11 mouse cellular contexts compared by ENCODE assay signal in the genomic region with DNA sequence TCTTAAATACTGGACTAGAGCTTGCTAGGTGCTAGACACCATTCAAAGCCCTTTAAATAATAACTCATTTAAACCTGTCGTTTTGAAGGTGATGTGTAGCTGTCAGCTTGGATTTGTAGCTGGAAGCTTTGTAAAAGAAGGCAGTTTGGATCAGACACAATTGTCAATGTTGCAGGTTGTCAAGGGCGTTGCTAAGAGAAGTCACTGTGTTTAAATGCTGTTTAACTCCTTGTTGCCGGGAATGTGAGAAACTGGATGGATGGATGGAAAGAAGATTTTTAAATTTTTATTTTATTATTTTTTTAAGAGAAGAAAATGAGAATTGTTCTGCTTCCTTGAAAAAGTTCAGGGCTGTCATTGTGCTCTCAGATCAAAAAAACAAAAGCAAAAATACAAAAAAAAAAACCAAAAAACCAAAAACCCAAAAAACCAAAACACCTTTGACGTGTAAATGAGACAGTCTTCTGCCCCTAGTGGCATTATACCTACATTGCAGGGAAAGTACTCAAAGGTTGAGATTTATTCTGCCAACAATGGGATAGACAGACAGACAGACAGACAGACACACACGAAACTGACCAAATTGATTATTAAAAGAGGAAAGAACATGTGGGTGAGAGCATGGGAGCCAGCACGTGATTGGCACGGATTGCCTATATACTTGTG.
A peak's percentile ranks its signal among the peaks of the same experiment; 100 is the strongest.
DNase-seq lines count a peak whose midpoint lies in the region; ATAC-seq and TF ChIP-seq lines count a peak whose summit lies in the region.
"Had no signal": no experiment of that assay in that cellular context is flagged by ENCODE, and none has a peak within 500 bp of the region (broad histone marks: within the 10 kb centered on the region; RNA-seq: fewer than 3 reads in every experiment).

No protein-coding gene starts in this region.

- no peak overlapping the region for H3K27ac ChIP-seq in intestine, postnatal 0 days (ENCODE audit: low read depth, low read length)
- no peak overlapping the region for H3K27ac ChIP-seq in intestine, embryonic 16.5 days (ENCODE audit: low read length)
- peak overlapping the region; percentile 78 for H3K27ac ChIP-seq in forebrain, embryonic 14.5 days (ENCODE audit: low read depth, low read length)
- H3K27ac ChIP-seq: embryonic facial prominence, embryonic 13.5 days had no signal

- no peak for ATAC-seq in intestine, postnatal 0 days
- ATAC-seq in intestine, embryonic 16.5 days = no peak
- ATAC-seq in forebrain, embryonic 14.5 days = no peak; the same call in 1 of the 2 replicates

- no peaks in the 10 kb centered on the region for H3K27me3 ChIP-seq in intestine, postnatal 0 days (replicated peaks; ENCODE audit: control insufficient read depth, insufficient read depth, low read length)
- H3K27me3 ChIP-seq in intestine, embryonic 16.5 days (replicated peaks; ENCODE audit: control insufficient read depth, insufficient read depth, low read length) = no peaks in the 10 kb centered on the region
- H3K27me3 ChIP-seq in forebrain, embryonic 14.5 days (replicated peaks; ENCODE audit: control insufficient read depth, insufficient read depth, low read length) = no peaks in the 10 kb centered on the region
- no peaks in the 10 kb centered on the region for H3K27me3 ChIP-seq in splenic B cell, adult 2 months (ENCODE audit: control insufficient read depth, insufficient read depth, low read length, poor library complexity, severe bottlenecking)
- H3K27me3 ChIP-seq: embryonic facial prominence, embryonic 13.5 days had no signal

- TF ChIP-seq CTCF in intestine, postnatal 0 days (IDR thresholded peaks at IDR 0.05; ENCODE audit: low read depth) = peak; percentile 59

- H3K36me3 ChIP-seq in intestine, postnatal 0 days (ENCODE audit: control insufficient read depth, insufficient read depth) = no peaks in the 10 kb centered on the region
- no peaks in the 10 kb centered on the region for H3K36me3 ChIP-seq in intestine, embryonic 16.5 days (ENCODE audit: control insufficient read depth, insufficient read depth, low read length)
- H3K36me3 ChIP-seq in forebrain, embryonic 14.5 days (ENCODE audit: control insufficient read depth, insufficient read depth, low read length) = no peaks in the 10 kb centered on the region
- no peaks in the 10 kb centered on the region for H3K36me3 ChIP-seq in splenic B cell, adult 2 months (ENCODE audit: control insufficient read depth, insufficient read depth, low read length, poor library complexity, severe bottlenecking)
- H3K36me3 ChIP-seq: embryonic facial prominence, embryonic 13.5 days had no signal

- H3K9me3 ChIP-seq in intestine, postnatal 0 days (ENCODE audit: control insufficient read depth) = no peaks in the 10 kb centered on the region
- no peaks in the 10 kb centered on the region for H3K9me3 ChIP-seq in intestine, embryonic 16.5 days (ENCODE audit: control insufficient read depth, low read length)
- no peaks in the 10 kb centered on the region for H3K9me3 ChIP-seq in forebrain, embryonic 14.5 days (replicated peaks; ENCODE audit: control insufficient read depth, low read length)
- H3K9me3 ChIP-seq: embryonic facial prominence, embryonic 13.5 days had no signal

- no peak overlapping the region for H3K4me3 ChIP-seq in intestine, postnatal 0 days (ENCODE audit: low read depth, low read length)
- no peak overlapping the region for H3K4me3 ChIP-seq in intestine, embryonic 16.5 days (ENCODE audit: low read length)
- no peak overlapping the region for H3K4me3 ChIP-seq in forebrain, embryonic 14.5 days (ENCODE audit: low read depth, low read length)
- H3K4me3 ChIP-seq: embryonic facial prominence, embryonic 13.5 days had no signal

- H3K4me1 ChIP-seq in intestine, postnatal 0 days (replicated peaks; ENCODE audit: control insufficient read depth, insufficient read depth, low read length) = no peaks in the 10 kb centered on the region
- H3K4me1 ChIP-seq in intestine, embryonic 16.5 days (ENCODE audit: control insufficient read depth, insufficient read depth, low read length) = no peaks in the 10 kb centered on the region
- H3K4me1 ChIP-seq in forebrain, embryonic 14.5 days (ENCODE audit: control insufficient read depth, insufficient read depth, low read length) = peaks cover 33% of the 10 kb centered on the region

- DNase-seq in thymus, postnatal 0 days (ENCODE audit: low spot score) = peak; percentile 18
- no peak for DNase-seq in thymus, postnatal 4 days
- peak; percentile 87 for DNase-seq in forebrain, embryonic 14.5 days (ENCODE audit: low spot score)
- DNase-seq in splenic B cell, adult 2 months (ENCODE audit: low read depth, low spot score) = peak; percentile 32
- no peak for DNase-seq in right cerebral cortex, adult 18-20 months
- DNase-seq in yolk sac, embryonic 10.5 days (ENCODE audit: low spot score) = no peak
- DNase-seq: cerebellum, adult 18-20 months; lung, postnatal 10 days had no signal

- WGBS in intestine, postnatal 0 days = 60% methylated on average over 7 of the region's 7 CpGs
- WGBS in intestine, embryonic 16.5 days = 53% methylated on average over 7 of the region's 7 CpGs
- WGBS in forebrain, embryonic 14.5 days = 29% methylated on average over 7 of the region's 7 CpGs

- no peak overlapping the region for H3K4me2 ChIP-seq in intestine, postnatal 0 days (replicated peaks; ENCODE audit: low read depth)
- no peak overlapping the region for H3K4me2 ChIP-seq in intestine, embryonic 16.5 days (ENCODE audit: low read depth, low read length)
- H3K4me2 ChIP-seq in forebrain, embryonic 14.5 days (ENCODE audit: low read length) = no peak overlapping the region; the same call in 1 of the 2 replicates
- H3K4me2 ChIP-seq: embryonic facial prominence, embryonic 13.5 days had no signal

- no peak overlapping the region for H3K9ac ChIP-seq in intestine, postnatal 0 days (ENCODE audit: low read depth, low read length)
- H3K9ac ChIP-seq in intestine, embryonic 16.5 days (ENCODE audit: low read depth, low read length) = no peak overlapping the region
- H3K9ac ChIP-seq in forebrain, embryonic 14.5 days (ENCODE audit: low read length) = no peak overlapping the region
- H3K9ac ChIP-seq: embryonic facial prominence, embryonic 13.5 days had no signal

Comparison
In these comparisons a context has a peak if more than half of its experiments do, and no peak if none do; other contexts are left out.
1. DNase-seq: peak in thymus, postnatal 0 days (single experiment), forebrain, embryonic 14.5 days (single experiment) and splenic B cell, adult 2 months (single experiment); none in thymus, postnatal 4 days (single experiment), right cerebral cortex, adult 18-20 months (single experiment) and yolk sac, embryonic 10.5 days (single experiment).